Mouse (Mus musculus): ENCODE results near the gene Gm9964. TPM values are rescaled to one million over a fixed set of nuclear protein-coding genes. Genes with fewer than 3 reads are reported as not detected.
A peak's percentile ranks its signal among the peaks of the same experiment; 100 is the strongest.
"Not testable (repeated sequence)": the region's sequence is repeated elsewhere in the genome, so short reads cannot be mapped to it uniquely, and the experiment has no call there.

Gm9964 gene
- total RNA-seq, 2 experiments from 2014 or later, result 0.68 to 1.3 TPM

GRCm38 (mm10) chr11:79304245-79304644, 7.5 kb upstream of the Gm9964 start:
- DNase-seq (ENCODE audit: low spot score in 2 of 2); intact Hi-C loops (cut with DNase I): not testable (repeated sequence)

GRCm38 (mm10) chr11:79303109-79303508, 6.4 kb upstream of the Gm9964 start:
- no peak for DNase-seq (ENCODE audit: low spot score in 2 of 2)
- intact Hi-C loops (cut with DNase I), result no loop called here

- no peak for DNase-seq (ENCODE audit: low spot score in 2 of 2)
- intact Hi-C loops (cut with DNase I), result loop anchor here (5.0 kb wide), 2 partner anchors 97 to 338 kb away; no protein-coding TSS in a partner anchor
Measured at GRCm38 (mm10) chr11:79299719-79300431, 3.2 kb upstream of the Gm9964 start.

GRCm38 (mm10) chr11:79296167-79296566, 539 bp downstream of the Gm9964 start:
- DNase-seq (ENCODE audit: low spot score in 2 of 2), result peak; percentile 33 to 62
- intact Hi-C loops (cut with DNase I), result loop anchor here (5.0 kb wide), 2 partner anchors 101 to 334 kb away; no protein-coding TSS in a partner anchor

DNA sequence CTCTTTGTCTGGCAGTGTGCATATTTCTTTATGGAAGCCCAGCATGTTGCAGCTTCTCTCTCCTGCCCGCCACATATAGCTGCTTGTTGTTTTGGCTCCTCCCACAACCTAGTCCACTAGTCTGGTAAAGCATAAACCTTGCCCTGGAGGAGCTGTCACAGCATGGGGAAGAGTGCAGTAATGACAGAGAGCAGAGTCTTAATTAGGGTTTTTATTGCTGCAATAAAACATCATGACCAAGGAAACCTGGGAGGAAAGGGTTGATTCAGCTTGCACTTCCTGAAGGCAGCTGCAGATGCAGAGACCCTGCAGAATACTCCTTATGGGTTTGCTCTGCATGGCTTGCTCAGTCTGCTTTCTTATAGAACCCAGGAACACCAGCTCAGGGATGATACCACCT, 2.7 kb downstream of the Gm9964 start:
- intact Hi-C loops (cut with DNase I), result loop anchor here (5.0 kb wide), 1 partner anchor 257 kb away; no protein-coding TSS in a partner anchor
- no peak for DNase-seq (ENCODE audit: low spot score in 2 of 2)

GRCm38 (mm10) chr11:79293025-79293424, 3.7 kb downstream of the Gm9964 start:
- intact Hi-C loops (cut with DNase I), result loop anchor here (5.0 kb wide), 1 partner anchor 256 kb away; no protein-coding TSS in a partner anchor
- DNase-seq (ENCODE audit: low spot score in 2 of 2), result no peak

GRCm38 (mm10) chr11:79292130-79292529, 4.6 kb downstream of the Gm9964 start:
- DNase-seq (ENCODE audit: low spot score in 2 of 2), result no peak
- intact Hi-C loops (cut with DNase I), result loop anchor here (5.0 kb wide), 1 partner anchor 255 kb away; no protein-coding TSS in a partner anchor

GRCm38 (mm10) chr11:79291651-79292050, 5.1 kb downstream of the Gm9964 start:
- no peak for DNase-seq (ENCODE audit: low spot score in 2 of 2)
- intact Hi-C loops (cut with DNase I), result loop anchor here (2.0 to 5.0 kb wide), 2 partner anchors 67 to 254 kb away; no protein-coding TSS in a partner anchor

DNA sequence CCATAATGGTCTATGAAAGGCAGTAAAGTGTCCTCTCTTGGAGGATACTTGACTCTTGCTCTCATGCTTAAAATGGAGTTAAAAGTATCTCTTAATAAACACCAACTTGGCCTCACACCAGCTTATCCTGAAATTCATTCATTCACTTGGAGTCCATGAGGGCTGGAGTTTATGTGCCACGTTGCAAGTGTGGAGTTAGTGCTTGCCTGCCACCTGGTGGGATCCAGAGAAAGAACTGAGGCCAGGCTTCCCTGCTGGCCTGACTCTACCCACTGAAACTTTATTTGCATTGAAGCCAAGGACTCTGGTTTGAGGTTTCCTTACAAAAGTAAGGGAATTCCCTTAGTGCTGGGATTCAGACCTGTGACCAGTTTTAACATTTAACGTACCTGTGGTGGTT, 6.2 kb downstream of the Gm9964 start:
- intact Hi-C loops (cut with DNase I), result loop anchor here (2.0 to 5.0 kb wide), 2 partner anchors 66 to 253 kb away; no protein-coding TSS in a partner anchor
- DNase-seq (ENCODE audit: low spot score in 2 of 2), result peak; percentile 23 to 41

GRCm38 (mm10) chr11:79288913-79289640, 7.6 kb downstream of the Gm9964 start:
- intact Hi-C loops (cut with DNase I), result no loop called here
- no peak for DNase-seq (ENCODE audit: low spot score in 2 of 2)

DNA sequence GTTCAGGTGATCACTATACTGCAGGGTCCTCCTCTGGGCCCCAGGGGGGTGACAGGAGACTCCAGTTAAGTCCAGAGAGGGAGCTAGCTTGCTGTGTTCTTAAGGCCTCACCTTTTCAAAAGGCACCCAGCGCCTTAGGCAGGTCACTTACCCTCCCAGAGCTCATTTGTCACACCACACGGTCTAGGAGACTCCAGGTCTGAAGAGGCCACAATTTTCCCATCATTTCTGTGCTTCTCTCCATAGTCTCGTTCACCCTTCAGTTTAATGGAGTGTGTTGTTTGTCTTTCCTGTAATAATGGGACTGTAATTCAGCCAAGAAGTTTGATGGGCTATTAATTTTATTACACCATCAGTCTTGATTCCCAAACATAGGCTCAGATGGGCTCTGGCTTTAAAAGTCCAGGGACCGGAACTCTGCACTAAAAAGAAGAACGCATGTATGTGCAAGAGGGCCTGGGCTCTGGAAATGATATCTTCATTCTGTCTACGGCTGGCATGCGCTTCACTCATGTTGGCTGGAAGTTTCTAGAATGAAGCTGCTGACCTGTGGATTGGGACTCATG, 8.3 kb downstream of the Gm9964 start:
- intact Hi-C loops (cut with DNase I), result no loop called here
- no peak for DNase-seq (ENCODE audit: low spot score in 2 of 2)

DNA sequence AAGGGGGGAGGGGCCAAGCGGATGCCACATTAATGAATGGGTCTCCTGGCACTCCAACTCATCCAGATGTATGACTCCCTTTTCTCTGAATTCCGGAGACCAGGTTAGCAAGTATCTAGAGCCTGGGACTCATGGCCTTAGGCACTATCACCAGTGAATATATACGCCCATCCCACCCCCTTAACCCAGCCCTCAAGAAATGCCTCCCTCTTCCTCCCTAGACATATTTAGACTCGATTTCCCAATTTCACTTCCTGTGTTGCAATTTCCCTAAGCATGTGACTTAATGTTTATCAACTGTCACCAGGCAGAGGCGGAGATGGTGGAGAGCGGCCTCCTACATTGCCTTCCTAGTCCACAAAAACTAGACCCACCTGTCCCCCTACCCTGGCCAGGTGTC, 9.3 kb downstream of the Gm9964 start:
- intact Hi-C loops (cut with DNase I), result no loop called here

GRCm38 (mm10) chr11:79286305-79286799, 10.4 kb downstream of the Gm9964 start:
- no peak for DNase-seq (ENCODE audit: low spot score in 2 of 2)
- intact Hi-C loops (cut with DNase I), result no loop called here

More for the DNA sequence above, 9.3 kb downstream of the Gm9964 start:
- DNase-seq (ENCODE audit: low spot score in 2 of 2), result no peak

GRCm38 (mm10) chr11:79283350-79284030, 13.2 kb downstream of the Gm9964 start:
- no peak for DNase-seq (ENCODE audit: low spot score in 2 of 2)
- intact Hi-C loops (cut with DNase I), result no loop called here

- intact Hi-C loops (cut with DNase I), result no loop called here
- no peak for DNase-seq (ENCODE audit: low spot score in 2 of 2)
Measured at GRCm38 (mm10) chr11:79281396-79281795, 15.3 kb downstream of the Gm9964 start.

GRCm38 (mm10) chr11:79279732-79280405, 16.8 kb downstream of the Gm9964 start:
- DNase-seq (ENCODE audit: low spot score in 2 of 2), result peak; percentile 5 to 15
- intact Hi-C loops (cut with DNase I), result no loop called here

GRCm38 (mm10) chr11:79273757-79274156, 22.9 kb downstream of the Gm9964 start:
- intact Hi-C loops (cut with DNase I), result no loop called here
- no peak for DNase-seq (ENCODE audit: low spot score in 2 of 2)

DNA sequence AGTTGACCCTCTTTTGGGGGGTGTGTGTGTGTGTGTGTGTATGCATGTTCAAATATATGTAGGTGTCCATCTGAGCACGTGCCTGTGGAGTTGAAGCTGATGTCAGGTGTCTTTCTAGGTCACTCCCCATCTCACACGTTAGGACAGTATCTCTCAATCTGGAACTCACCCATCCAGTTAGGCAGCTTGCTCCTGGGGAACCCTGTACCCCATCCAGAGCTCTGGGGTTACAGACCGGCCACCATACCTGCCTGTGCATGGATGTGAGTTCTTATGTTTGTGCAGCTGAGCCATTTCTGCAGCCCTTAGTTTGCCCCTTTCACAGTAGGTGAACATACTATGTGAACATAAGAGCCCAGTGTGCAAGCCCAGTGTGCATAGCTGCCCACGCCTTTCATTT, 23.7 kb downstream of the Gm9964 start:
- intact Hi-C loops (cut with DNase I), result no loop called here
- no peak for DNase-seq (ENCODE audit: low spot score in 2 of 2)

- peak; percentile 5 to 32 for DNase-seq (ENCODE audit: low spot score in 2 of 2)
- intact Hi-C loops (cut with DNase I), result no loop called here
Measured at GRCm38 (mm10) chr11:79267171-79267570, 29.5 kb downstream of the Gm9964 start.

Data from left cerebral cortex, postnatal 14 days (tissue).